Mouse (Mus musculus) midbrain, embryonic 10.5 days (tissue): Measurements from ENCODE around the gene Ap1ar. TPM values are rescaled to one million over a fixed set of nuclear protein-coding genes. Genes with fewer than 3 reads are reported as not detected.
A peak's percentile ranks its signal among the peaks of the same experiment; 100 is the strongest.

ENCODE experiments used
- DNase-seq: peaks from one replicate; pipeline ENCODE4 v3.0.0-alpha.2; 2017; ENCODE audit warnings: low spot score
- H3K27ac ChIP-seq: fragments of 300-500 bp; sonication (generic); replicated peaks from 2 replicates; pipeline ENCODE4 v1.5.1; 2016; ENCODE audit warnings: mild to moderate bottlenecking
- H3K27me3 ChIP-seq: fragments of 300-500 bp; sonication (generic); 2 replicates; pipeline ENCODE4 v1.6.1; 2016; ENCODE audit warnings: low read depth, mild to moderate bottlenecking; ENCODE audit not compliant: poor library complexity, severe bottlenecking
- H3K36me3 ChIP-seq: fragments of 300-500 bp; sonication (generic); 2 replicates; pipeline ENCODE4 v1.6.1; 2016; ENCODE audit warnings: mild to moderate bottlenecking, moderate library complexity
- H3K4me1 ChIP-seq: fragments of 300-500 bp; sonication (generic); 2 replicates; pipeline ENCODE4 v1.6.1; 2016
- H3K4me3 ChIP-seq: fragments of 300-500 bp; sonication (generic); 2 replicates; pipeline ENCODE4 v1.5.1; 2016; ENCODE audit warnings: mild to moderate bottlenecking, moderate library complexity
- H3K9me3 ChIP-seq: fragments of 300-500 bp; sonication (generic); replicated peaks from 2 replicates; pipeline ENCODE4 v1.6.1; 2016; ENCODE audit warnings: mild to moderate bottlenecking
- WGBS: fragments of 180-500 bp; shearing (Covaris S2); methylation state at CpG from one replicate; pipeline ENCODE4 v1.1.7; 2016; 5-methylcytosine and 5-hydroxymethylcytosine counted together
- polyA plus RNA-seq: library from polyadenylated mRNA; unstranded; fragments of >200 nt; fragmentation: Nextera tagmentation; extraction: Ambion mirVana; gene quantifications from 2 replicates; pipeline ENCODE4 v1.2.1, GENCODE M21; 2016

The Ap1ar gene
- polyA plus RNA-seq, 1 experiment from 2014 or later: 54.6 TPM

GRCm38 (mm10) chr3:127835594-127835993 lies 1.7 kb downstream of the Ap1ar start:
- Histone ChIP-seq H3K27me3 (no peaks in the 10 kb centered on the region), H3K36me3 (peaks cover 16% of the 10 kb centered on the region; the same call in 1 of the 2 replicates), H3K4me3 (0 out of 2 replicates have a peak overlapping the region, but pooled peaks have one; percentile 97), H3K9me3 (no peaks in the 10 kb centered on the region), H3K4me1 (peaks cover 31% of the 10 kb centered on the region), H3K27ac (no peak overlapping the region)
- no peak for DNase-seq
- WGBS: 87% methylated on average over 6 of the region's 6 CpGs

DNA sequence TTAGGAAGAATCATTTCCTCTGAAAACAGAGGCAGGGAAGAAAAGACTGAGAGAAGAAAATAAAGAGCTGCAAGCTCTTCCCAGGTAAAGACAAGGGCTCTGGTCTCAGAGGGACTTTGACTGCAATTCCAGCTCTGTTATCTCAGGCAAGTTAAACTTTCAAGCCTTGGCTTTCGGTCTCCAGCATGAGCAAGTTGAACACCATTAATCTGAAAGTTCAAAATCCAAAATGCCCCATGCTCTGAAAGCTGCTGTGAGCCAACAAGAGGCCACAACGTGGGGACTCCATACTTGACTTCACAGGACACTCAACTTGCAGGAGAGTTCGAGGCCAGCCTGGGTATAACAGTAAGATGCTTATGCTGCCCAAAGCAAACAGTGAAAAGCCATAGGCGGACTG lies 3.3 kb downstream of the Ap1ar start:
- H3K9me3 ChIP-seq: no peaks in the 10 kb centered on the region
- WGBS: 88% methylated on average over 4 of the region's 4 CpGs
- no peaks in the 10 kb centered on the region for H3K27me3 ChIP-seq
- peaks cover 31% of the 10 kb centered on the region for H3K4me1 ChIP-seq
- H3K27ac ChIP-seq: no peak overlapping the region
- DNase-seq: no peak
- no peak overlapping the region for H3K4me3 ChIP-seq
- H3K36me3 ChIP-seq: peaks cover 16% of the 10 kb centered on the region; the same call in 1 of the 2 replicates

- H3K4me3 ChIP-seq: no peak overlapping the region
- H3K4me1 ChIP-seq: peaks cover 26% of the 10 kb centered on the region
- no peak overlapping the region for H3K27ac ChIP-seq
- peaks cover 16% of the 10 kb centered on the region; the same call in 1 of the 2 replicates for H3K36me3 ChIP-seq
- H3K9me3 ChIP-seq: no peaks in the 10 kb centered on the region
- no peak for DNase-seq
- no peaks in the 10 kb centered on the region for H3K27me3 ChIP-seq
- 65% methylated on average over 6 of the region's 6 CpGs for WGBS
Measured at GRCm38 (mm10) chr3:127831079-127831478, 6.2 kb downstream of the Ap1ar start.

- no peak for DNase-seq
Measured at GRCm38 (mm10) chr3:127830183-127830582, 7.1 kb downstream of the Ap1ar start.

DNA sequence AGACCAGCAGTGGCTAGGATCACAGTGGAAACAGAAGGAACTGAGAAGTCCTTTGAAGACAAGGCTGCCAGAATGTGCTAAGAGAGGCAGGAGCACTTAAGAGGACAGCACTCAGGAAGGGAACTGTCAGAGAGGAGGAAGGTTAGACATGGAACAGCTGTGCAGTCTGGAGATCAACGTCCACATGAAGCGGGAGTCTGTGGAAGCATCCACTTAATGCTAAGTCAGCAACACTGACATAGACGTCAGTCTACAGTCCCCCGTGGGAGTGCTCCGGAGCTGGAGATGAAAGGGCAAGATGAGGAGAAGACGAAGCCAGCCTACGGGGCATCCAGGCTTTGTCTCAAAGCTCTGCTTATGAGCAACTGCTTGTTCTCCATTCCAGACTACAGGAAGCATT lies 10.2 kb downstream of the Ap1ar start:
- Histone ChIP-seq H3K9me3 (no peaks in the 10 kb centered on the region), H3K4me1 (peaks cover 19% of the 10 kb centered on the region), H3K36me3 (peaks cover 9% of the 10 kb centered on the region), H3K27me3 (no peaks in the 10 kb centered on the region), H3K27ac (no peak overlapping the region; the same call in 1 of the 2 replicates), H3K4me3 (no peak overlapping the region)
- no peak for DNase-seq
- WGBS: 71% methylated on average over 7 of the region's 7 CpGs

More at GRCm38 (mm10) chr3:127830183-127830582, 7.1 kb downstream of the Ap1ar start:
- peaks cover 16% of the 10 kb centered on the region; the same call in 1 of the 2 replicates for H3K36me3 ChIP-seq
- no peaks in the 10 kb centered on the region for H3K9me3 ChIP-seq
- H3K27me3 ChIP-seq: no peaks in the 10 kb centered on the region
- WGBS: 95% methylated on average over 10 of the region's 10 CpGs
- peaks cover 17% of the 10 kb centered on the region for H3K4me1 ChIP-seq
- H3K27ac ChIP-seq: no peak overlapping the region
- no peak overlapping the region for H3K4me3 ChIP-seq

DNA sequence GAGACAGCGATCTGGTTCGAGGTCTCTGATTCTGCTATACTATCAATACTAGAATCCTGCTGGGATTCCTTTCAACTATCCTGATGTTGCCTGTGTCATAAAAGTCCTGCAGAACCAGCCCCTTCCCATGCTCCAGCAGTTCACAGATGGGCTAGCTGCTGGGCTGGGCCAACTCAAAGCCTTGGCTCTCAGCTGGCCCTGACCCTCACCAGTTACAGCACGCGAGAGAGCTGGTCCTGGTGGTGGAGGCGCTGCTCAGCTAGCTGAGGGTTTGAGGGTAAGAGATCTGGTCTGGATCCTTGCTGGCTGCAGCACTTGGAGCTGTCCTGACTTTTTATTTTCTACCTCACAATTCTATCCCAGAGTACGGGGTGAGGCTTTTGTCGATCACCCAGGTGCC lies 10.8 kb downstream of the Ap1ar start:
- DNase-seq: no peak
- H3K4me3 ChIP-seq: no peak overlapping the region
- H3K27me3 ChIP-seq: no peaks in the 10 kb centered on the region
- peaks cover 19% of the 10 kb centered on the region for H3K4me1 ChIP-seq
- no peak overlapping the region for H3K27ac ChIP-seq
- peaks cover 16% of the 10 kb centered on the region for H3K36me3 ChIP-seq
- H3K9me3 ChIP-seq: no peaks in the 10 kb centered on the region
- WGBS: 84% methylated on average over 7 of the region's 7 CpGs

DNA sequence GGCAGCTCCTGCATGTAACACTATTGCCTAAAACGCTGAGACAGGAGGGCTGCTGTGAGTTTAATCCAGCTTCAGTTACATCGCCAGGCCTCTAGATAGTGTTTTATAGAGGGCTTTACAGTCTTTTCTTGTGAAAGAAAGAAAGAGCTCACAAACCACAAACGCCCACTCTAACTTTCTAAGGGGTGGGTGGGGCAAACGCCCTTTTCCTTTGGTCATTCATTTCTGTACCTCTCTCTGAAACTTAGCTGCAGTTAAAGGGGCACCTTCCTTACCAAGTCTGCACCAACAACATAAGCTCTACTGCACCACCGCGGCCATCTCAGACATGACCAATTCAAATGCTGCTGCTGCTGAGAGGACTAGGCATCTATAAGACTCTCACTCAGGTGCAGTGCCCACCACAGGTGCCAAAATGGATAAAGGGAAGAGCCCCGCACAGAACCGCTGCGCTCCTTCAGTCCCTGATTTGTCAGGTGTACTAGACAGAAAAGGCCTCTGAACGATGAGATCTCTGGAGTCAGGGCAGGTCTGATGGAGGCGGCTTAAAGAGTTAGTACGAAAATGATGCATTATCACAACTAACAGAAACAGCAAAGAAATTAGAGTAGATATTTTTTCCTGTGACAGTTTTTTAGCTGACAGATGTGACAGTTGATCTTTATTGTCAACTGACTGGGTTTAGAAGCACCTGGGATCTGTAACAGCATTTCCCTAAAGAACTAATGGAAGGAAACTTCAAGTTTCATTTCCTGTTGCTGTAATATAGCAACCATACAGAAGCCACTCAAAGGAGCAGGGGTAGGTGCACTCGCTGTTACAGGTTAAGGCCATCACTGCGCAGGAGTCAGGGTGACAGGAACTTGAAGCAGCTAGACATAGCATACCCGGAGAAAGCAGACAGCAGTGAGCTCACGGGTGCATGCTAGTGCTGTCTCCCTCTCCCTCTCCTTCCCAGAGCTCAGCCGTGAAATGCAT lies 13.1 kb downstream of the Ap1ar start:
- 89% methylated on average over 17 of the region's 17 CpGs for WGBS
- Histone ChIP-seq H3K4me3 (no peak overlapping the region), H3K27me3 (no peaks in the 10 kb centered on the region), H3K27ac (no peak overlapping the region), H3K9me3 (no peaks in the 10 kb centered on the region), H3K36me3 (peaks cover 28% of the 10 kb centered on the region), H3K4me1 (peaks cover 19% of the 10 kb centered on the region)
- no peak for DNase-seq

DNA sequence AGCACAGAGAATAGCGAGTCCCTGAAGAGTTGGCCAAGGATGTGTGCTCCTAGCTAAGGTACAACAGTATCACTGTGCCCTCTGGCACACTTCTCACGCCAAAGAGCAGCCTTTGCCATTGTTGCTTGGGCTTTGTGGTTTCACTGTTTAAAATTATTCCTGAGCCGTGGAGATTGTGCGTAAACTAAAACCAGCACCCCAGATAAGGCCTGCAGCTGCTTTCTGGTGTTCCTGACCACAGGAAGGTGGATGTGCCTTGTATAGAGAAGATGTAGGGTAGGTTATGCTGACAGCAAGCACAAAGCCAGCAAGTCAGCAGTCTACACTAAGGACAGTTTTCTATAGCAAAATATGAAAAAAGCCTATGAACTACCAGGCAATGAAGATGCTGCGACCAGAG lies 16.1 kb downstream of the Ap1ar start:
- Histone ChIP-seq H3K4me1 (peaks cover 7% of the 10 kb centered on the region; the same call in 1 of the 2 replicates), H3K4me3 (no peak overlapping the region), H3K36me3 (peaks cover 46% of the 10 kb centered on the region), H3K9me3 (no peaks in the 10 kb centered on the region), H3K27me3 (no peaks in the 10 kb centered on the region), H3K27ac (no peak overlapping the region)
- WGBS: 92% methylated on average over 5 of the region's 5 CpGs
- DNase-seq: no peak

GRCm38 (mm10) chr3:127820400-127820799 lies 16.9 kb downstream of the Ap1ar start:
- H3K4me3 ChIP-seq: no peak overlapping the region
- H3K27ac ChIP-seq: no peak overlapping the region
- H3K9me3 ChIP-seq: no peaks in the 10 kb centered on the region
- WGBS: 93% methylated on average over 1 of the region's 1 CpGs
- peaks cover 48% of the 10 kb centered on the region for H3K36me3 ChIP-seq
- DNase-seq: no peak
- H3K4me1 ChIP-seq: peaks cover 7% of the 10 kb centered on the region; the same call in 1 of the 2 replicates
- H3K27me3 ChIP-seq: no peaks in the 10 kb centered on the region

DNA sequence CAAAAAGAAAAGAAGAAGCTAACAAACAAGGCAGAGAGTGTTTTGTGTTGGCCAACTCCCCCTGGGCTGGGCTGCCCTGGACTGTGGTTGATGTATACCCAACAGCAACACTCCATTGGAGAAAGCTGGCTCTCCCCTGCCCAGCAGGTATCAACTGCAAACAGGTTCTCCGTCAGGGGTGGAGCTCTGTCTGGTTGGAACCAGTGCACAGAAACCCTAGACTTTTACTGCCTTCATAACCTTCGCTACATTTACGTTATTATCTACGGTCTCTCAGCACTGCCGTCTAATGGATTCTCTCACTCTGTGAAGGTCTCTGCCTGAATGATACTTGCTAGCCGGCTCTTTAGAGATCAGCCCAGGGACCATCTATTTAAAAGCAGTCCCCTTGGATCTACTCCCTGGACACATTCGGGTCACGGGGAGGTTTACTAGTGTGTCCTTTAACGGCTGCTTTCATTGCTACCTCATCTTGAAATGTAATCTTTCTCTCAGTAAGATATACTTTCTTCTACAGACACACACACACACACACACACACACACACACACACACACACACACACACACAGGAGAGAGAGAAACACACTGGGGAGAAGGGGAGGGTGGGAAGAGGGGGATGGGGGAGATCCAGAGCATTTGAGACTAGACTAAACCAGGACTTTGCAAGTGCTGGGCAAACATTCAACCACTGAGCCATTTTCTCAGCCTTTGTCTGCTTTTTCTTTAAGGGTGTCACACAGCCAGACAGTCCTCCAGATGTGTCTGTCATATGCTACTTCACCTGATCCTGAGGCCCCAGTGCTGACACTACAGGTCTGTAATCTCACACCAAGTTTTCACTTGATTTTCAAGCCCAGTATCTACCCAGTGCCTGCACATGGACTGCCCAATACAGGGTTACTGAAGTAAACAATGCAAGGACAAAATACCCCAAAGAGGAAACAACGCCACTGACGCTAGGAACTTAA lies 18.3 kb downstream of the Ap1ar start:
- DNase-seq: no peak
- Histone ChIP-seq H3K27ac (no peak overlapping the region), H3K4me1 (peaks cover 5% of the 10 kb centered on the region; the same call in 1 of the 2 replicates), H3K27me3 (no peaks in the 10 kb centered on the region), H3K4me3 (no peak overlapping the region), H3K9me3 (no peaks in the 10 kb centered on the region), H3K36me3 (peaks cover 52% of the 10 kb centered on the region)
- WGBS: 92% methylated on average over 11 of the region's 11 CpGs

DNA sequence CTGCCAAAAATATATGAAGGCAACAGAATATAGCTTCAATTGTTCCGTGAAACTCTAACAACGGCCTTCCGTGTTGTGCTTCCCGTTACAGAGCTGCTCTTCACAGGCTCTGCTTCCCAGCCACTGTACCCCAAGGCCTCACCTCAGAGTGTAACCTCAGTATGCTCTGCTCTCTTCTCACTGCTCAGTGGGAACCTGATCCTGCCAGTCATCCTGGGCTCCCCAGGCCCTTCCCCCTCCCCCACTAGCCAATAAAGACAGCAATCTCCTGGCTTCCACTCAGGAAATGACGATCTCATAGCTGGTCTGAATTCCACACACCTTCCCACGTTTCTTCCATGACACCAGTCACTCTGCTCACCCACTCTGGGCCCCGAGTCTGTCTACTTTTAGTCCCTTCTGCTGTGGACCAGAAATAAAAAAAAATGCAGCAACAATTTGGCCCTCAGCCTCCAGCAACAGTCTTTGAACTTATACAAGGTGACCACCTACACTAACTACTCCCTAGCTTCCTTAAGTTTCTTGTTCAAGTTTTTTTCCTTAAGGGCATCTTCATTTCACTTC lies 20.1 kb downstream of the Ap1ar start:
- H3K4me3 ChIP-seq: no peak overlapping the region
- 0 out of 2 replicates have a peak, but pooled peaks cover 3% of the 10 kb centered on the region for H3K4me1 ChIP-seq
- DNase-seq: no peak
- WGBS: 84% methylated on average over 7 of the region's 7 CpGs
- no peaks in the 10 kb centered on the region for H3K9me3 ChIP-seq
- no peaks in the 10 kb centered on the region for H3K27me3 ChIP-seq
- H3K36me3 ChIP-seq: peaks cover 67% of the 10 kb centered on the region
- H3K27ac ChIP-seq: no peak overlapping the region

DNA sequence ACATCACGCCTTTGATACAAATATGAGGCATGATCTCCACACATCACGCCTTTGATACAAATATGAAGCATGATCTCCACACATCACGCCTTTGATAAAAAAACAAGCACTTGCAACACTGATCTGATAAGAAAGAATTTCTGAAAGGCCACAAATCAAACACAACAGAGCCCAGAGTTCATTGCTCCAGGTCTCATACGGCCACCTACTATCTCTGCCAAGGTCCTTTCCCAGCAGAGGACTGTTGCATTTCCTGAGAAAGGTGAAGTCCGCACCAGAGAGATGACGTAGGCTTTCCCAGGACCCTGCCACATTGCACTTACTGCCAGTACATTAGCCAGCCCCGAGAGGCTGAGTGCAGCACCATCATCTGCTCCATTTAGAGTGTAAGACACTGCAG lies 28.2 kb downstream of the Ap1ar start:
- Histone ChIP-seq H3K27me3 (no peaks in the 10 kb centered on the region), H3K4me3 (no peak overlapping the region), H3K4me1 (peaks cover 18% of the 10 kb centered on the region), H3K36me3 (peaks cover 82% of the 10 kb centered on the region), H3K9me3 (no peaks in the 10 kb centered on the region), H3K27ac (no peak overlapping the region)
- WGBS: 93% methylated on average over 7 of the region's 7 CpGs
- no peak for DNase-seq
